Mouse (Mus musculus) liver, embryonic 12.5 days (tissue): ENCODE data around the gene Ank. TPM values are rescaled to one million over a fixed set of nuclear protein-coding genes. Genes with fewer than 3 reads are reported as not detected.
A peak's percentile ranks its signal among the peaks of the same experiment; 100 is the strongest.
"Not testable (repeated sequence)": the region's sequence is repeated elsewhere in the genome, so short reads cannot be mapped to it uniquely, and the experiment has no call there.

Source experiments
- ATAC-seq: fragments of 200-750 bp; cut with Nextera tagmentation; 2 replicates; pipeline ENCODE4 v1.8.0; 2017; ENCODE audit warnings: moderate number of reproducible peaks, mild to moderate bottlenecking, moderate library complexity
- H3K27ac ChIP-seq: fragments of 300-500 bp; sonication (generic); 2 replicates; pipeline ENCODE4 v1.5.1; 2016; ENCODE audit warnings: mild to moderate bottlenecking
- H3K27me3 ChIP-seq: fragments of 300-500 bp; sonication (generic); replicated peaks from 2 replicates; pipeline ENCODE4 v1.6.1; 2016; ENCODE audit warnings: mild to moderate bottlenecking, moderate library complexity
- H3K36me3 ChIP-seq: fragments of 300-500 bp; sonication (generic); 2 replicates; pipeline ENCODE4 v1.6.1; 2016; ENCODE audit warnings: mild to moderate bottlenecking, moderate library complexity
- H3K4me1 ChIP-seq: fragments of 300-500 bp; sonication (generic); 2 replicates; pipeline ENCODE4 v1.6.1; 2016
- H3K4me2 ChIP-seq: fragments of 300-500 bp; sonication (generic); 2 replicates; pipeline ENCODE4 v1.6.1; 2016; ENCODE audit warnings: mild to moderate bottlenecking, moderate library complexity
- H3K4me3 ChIP-seq: fragments of 300-500 bp; sonication (generic); 2 replicates; pipeline ENCODE4 v1.5.1; 2016; ENCODE audit warnings: mild to moderate bottlenecking, moderate library complexity
- H3K9ac ChIP-seq: fragments of 300-500 bp; sonication (generic); 2 replicates; pipeline ENCODE4 v1.6.1; 2016; ENCODE audit warnings: mild to moderate bottlenecking, moderate library complexity
- H3K9me3 ChIP-seq: fragments of 300-500 bp; sonication (generic); replicated peaks from 2 replicates; pipeline ENCODE4 v1.6.1; 2016; ENCODE audit warnings: mild to moderate bottlenecking, moderate library complexity
- WGBS: fragments of 180-500 bp; shearing (Covaris S2); methylation state at CpG from one replicate; pipeline ENCODE4 v1.1.7; 2016; ENCODE audit not compliant: insufficient replicate concordance; 5-methylcytosine and 5-hydroxymethylcytosine counted together
- polyA plus RNA-seq: library from polyadenylated mRNA; unstranded; fragments of >200 nt; fragmentation: Nextera tagmentation; extraction: Ambion mirVana; gene quantifications from 2 replicates; pipeline ENCODE4 v1.2.1, GENCODE M21; 2016

Gene Ank
- polyA plus RNA-seq, 1 experiment from 2014 or later: 13.6 TPM

GRCm38 (mm10) chr15:27444772-27445347 is 21.6 kb upstream of the Ank start:
- H3K9ac ChIP-seq: no peak overlapping the region
- 0 out of 2 replicates have a peak overlapping the region, but pooled peaks have one; percentile 29 for H3K27ac ChIP-seq
- no peak overlapping the region for H3K4me2 ChIP-seq
- H3K9me3 ChIP-seq: no peaks in the 10 kb centered on the region
- 68% methylated on average over 9 of the region's 9 CpGs for WGBS
- H3K4me1 ChIP-seq: peaks cover 9% of the 10 kb centered on the region; the same call in 1 of the 2 replicates
- no peaks in the 10 kb centered on the region for H3K27me3 ChIP-seq
- H3K36me3 ChIP-seq: no peaks in the 10 kb centered on the region
- H3K4me3 ChIP-seq: no peak overlapping the region
- peak; percentile 65 for ATAC-seq

GRCm38 (mm10) chr15:27450689-27451088 is 15.8 kb upstream of the Ank start:
- H3K9ac ChIP-seq: no peak overlapping the region
- no peaks in the 10 kb centered on the region for H3K27me3 ChIP-seq
- no peak overlapping the region for H3K4me3 ChIP-seq
- no peak overlapping the region for H3K4me2 ChIP-seq
- no peak for ATAC-seq
- no peaks in the 10 kb centered on the region for H3K36me3 ChIP-seq
- no peaks in the 10 kb centered on the region for H3K9me3 ChIP-seq
- 68% methylated on average over 5 of the region's 5 CpGs for WGBS
- H3K4me1 ChIP-seq: peaks cover 15% of the 10 kb centered on the region
- no peak overlapping the region for H3K27ac ChIP-seq

GRCm38 (mm10) chr15:27451760-27452159 is 14.7 kb upstream of the Ank start:
- peaks cover 12% of the 10 kb centered on the region for H3K4me1 ChIP-seq
- no peak overlapping the region for H3K4me3 ChIP-seq
- H3K9me3 ChIP-seq: no peaks in the 10 kb centered on the region
- H3K27me3 ChIP-seq: no peaks in the 10 kb centered on the region
- H3K4me2 ChIP-seq: no peak overlapping the region
- H3K36me3 ChIP-seq: no peaks in the 10 kb centered on the region
- no peak overlapping the region for H3K9ac ChIP-seq
- H3K27ac ChIP-seq: no peak overlapping the region
- WGBS: 46% methylated on average over 3 of the region's 3 CpGs
- peak; percentile 76 for ATAC-seq

GRCm38 (mm10) chr15:27452496-27452895 is 14.0 kb upstream of the Ank start:
- H3K4me3 ChIP-seq: no peak overlapping the region
- ATAC-seq: no peak
- H3K4me1 ChIP-seq: peaks cover 11% of the 10 kb centered on the region; the same call in 1 of the 2 replicates
- no peak overlapping the region for H3K4me2 ChIP-seq
- H3K27ac ChIP-seq: no peak overlapping the region
- no peaks in the 10 kb centered on the region for H3K36me3 ChIP-seq
- 75% methylated on average over 9 of the region's 9 CpGs for WGBS
- H3K9ac ChIP-seq: no peak overlapping the region
- H3K27me3 ChIP-seq: 0 out of 2 replicates have a peak, but pooled peaks cover 5% of the 10 kb centered on the region
- no peaks in the 10 kb centered on the region for H3K9me3 ChIP-seq

- no peak for ATAC-seq
- Histone ChIP-seq H3K36me3 (no peaks in the 10 kb centered on the region), H3K27ac (no peak overlapping the region), H3K4me3 (no peak overlapping the region), H3K9ac (no peak overlapping the region), H3K27me3 (0 out of 2 replicates have a peak, but pooled peaks cover 8% of the 10 kb centered on the region), H3K4me1 (peaks cover 12% of the 10 kb centered on the region), H3K4me2 (no peak overlapping the region), H3K9me3 (no peaks in the 10 kb centered on the region)
- WGBS: 49% methylated on average over 2 of the region's 2 CpGs
These were observed 9.5 kb upstream of the Ank start for GRCm38 (mm10) chr15:27457001-27457400.

GRCm38 (mm10) chr15:27459781-27460180 is 6.7 kb upstream of the Ank start:
- H3K36me3 ChIP-seq, H3K4me1 ChIP-seq, H3K27ac ChIP-seq, H3K9ac ChIP-seq, ATAC-seq, H3K9me3 ChIP-seq, H3K27me3 ChIP-seq, H3K4me3 ChIP-seq: not testable (repeated sequence)
- 36% methylated on average over 14 of the region's 14 CpGs for WGBS
- H3K4me2 ChIP-seq: peak overlapping the region; percentile 27; the same call in 1 of the 2 replicates

- no peak for ATAC-seq
- WGBS: 68% methylated on average over 12 of the region's 12 CpGs
- H3K4me2 ChIP-seq: no peak overlapping the region
These were observed 4.9 kb upstream of the Ank start for GRCm38 (mm10) chr15:27461336-27462245.

GRCm38 (mm10) chr15:27463876-27464275 is 2.6 kb upstream of the Ank start:
- Histone ChIP-seq H3K27ac (no peak overlapping the region), H3K4me2 (no peak overlapping the region), H3K27me3 (no peaks in the 10 kb centered on the region), H3K36me3 (no peaks in the 10 kb centered on the region), H3K4me1 (peaks cover 33% of the 10 kb centered on the region), H3K9ac (no peak overlapping the region), H3K9me3 (no peaks in the 10 kb centered on the region), H3K4me3 (no peak overlapping the region)
- 81% methylated on average over 13 of the region's 13 CpGs for WGBS
- ATAC-seq: no peak

More at GRCm38 (mm10) chr15:27461336-27462245, 4.9 kb upstream of the Ank start:
- H3K4me1 ChIP-seq: peaks cover 15% of the 10 kb centered on the region
- H3K36me3 ChIP-seq: no peaks in the 10 kb centered on the region
- 0 out of 2 replicates have a peak, but pooled peaks cover 8% of the 10 kb centered on the region for H3K27me3 ChIP-seq
- no peak overlapping the region for H3K9ac ChIP-seq
- no peak overlapping the region for H3K27ac ChIP-seq
- H3K9me3 ChIP-seq: no peaks in the 10 kb centered on the region
- H3K4me3 ChIP-seq: no peak overlapping the region

- Histone ChIP-seq H3K27ac (peak overlapping the region; percentile 92), H3K4me1 (peaks cover 43% of the 10 kb centered on the region), H3K4me2 (peak overlapping the region; percentile 90), H3K27me3 (no peaks in the 10 kb centered on the region), H3K9me3 (no peaks in the 10 kb centered on the region), H3K9ac (peak overlapping the region; percentile 92), H3K36me3 (no peaks in the 10 kb centered on the region), H3K4me3 (peak overlapping the region; percentile 90)
- no peak for ATAC-seq
- 36% methylated on average over 8 of the region's 8 CpGs for WGBS
These were observed 979 bp upstream of the Ank start for GRCm38 (mm10) chr15:27465391-27466005.

- ATAC-seq: peak; percentile 19
- peak overlapping the region; percentile 92 for H3K27ac ChIP-seq
- H3K4me2 ChIP-seq: peak overlapping the region; percentile 90
- peak overlapping the region; percentile 92 for H3K9ac ChIP-seq
- peak overlapping the region; percentile 90 for H3K4me3 ChIP-seq
- H3K9me3 ChIP-seq: no peaks in the 10 kb centered on the region
- peaks cover 47% of the 10 kb centered on the region for H3K4me1 ChIP-seq
- H3K36me3 ChIP-seq: peaks cover 8% of the 10 kb centered on the region; the same call in 1 of the 2 replicates
- 2% methylated on average over 23 of the region's 25 CpGs for WGBS
- H3K27me3 ChIP-seq: no peaks in the 10 kb centered on the region
These were observed 609 bp downstream of the Ank start for GRCm38 (mm10) chr15:27467081-27467491.

- peaks cover 47% of the 10 kb centered on the region for H3K4me1 ChIP-seq
- no peaks in the 10 kb centered on the region for H3K9me3 ChIP-seq
- no peak for ATAC-seq
- peak overlapping the region; percentile 90 for H3K4me2 ChIP-seq
- no peaks in the 10 kb centered on the region for H3K27me3 ChIP-seq
- peaks cover 14% of the 10 kb centered on the region for H3K36me3 ChIP-seq
- 12% methylated on average over 7 of the region's 7 CpGs for WGBS
- peak overlapping the region; percentile 92 for H3K9ac ChIP-seq
- peak overlapping the region; percentile 92 for H3K27ac ChIP-seq
- H3K4me3 ChIP-seq: peak overlapping the region; percentile 90
These were observed 1.2 kb downstream of the Ank start for GRCm38 (mm10) chr15:27467641-27468040.
